Comparison of ENCODE assay signal across 22 mouse cellular contexts in genomic region chr3:148005831-148006230, GRCm38 (mm10).
DNase-seq lines count a peak whose midpoint lies in the region; ATAC-seq and TF ChIP-seq lines count a peak whose summit lies in the region.
"Had no signal": no experiment of that assay in that cellular context is flagged by ENCODE, and none has a peak within 500 bp of the region (broad histone marks: within the 10 kb centered on the region; RNA-seq: fewer than 3 reads in every experiment).

No protein-coding gene starts in this region.

- no peak overlapping the region for H3K4me3 ChIP-seq in embryonic facial prominence, embryonic 14.5 days (ENCODE audit: low read depth, low read length)
- no peak overlapping the region for H3K4me3 ChIP-seq in embryonic facial prominence, embryonic 10.5 days
- no peak overlapping the region for H3K4me3 ChIP-seq in kidney, embryonic 15.5 days (replicated peaks)
- H3K4me3 ChIP-seq: embryonic facial prominence, embryonic 13.5 days; forebrain, embryonic 13.5 days; heart, adult 2 months; heart, embryonic 12.5 days had no signal

- H3K9me3 ChIP-seq in embryonic facial prominence, embryonic 14.5 days (ENCODE audit: control insufficient read depth, low read length), result no peaks in the 10 kb centered on the region
- H3K9me3 ChIP-seq in embryonic facial prominence, embryonic 10.5 days, result no peaks in the 10 kb centered on the region
- H3K9me3 ChIP-seq in kidney, embryonic 15.5 days (replicated peaks), result no peaks in the 10 kb centered on the region
- H3K9me3 ChIP-seq: embryonic facial prominence, embryonic 13.5 days; forebrain, embryonic 13.5 days; heart, embryonic 12.5 days had no signal

- WGBS in embryonic facial prominence, embryonic 14.5 days, result 32% methylated on average over 5 of the region's 5 CpGs
- 61% methylated on average over 5 of the region's 5 CpGs for WGBS in embryonic facial prominence, embryonic 10.5 days
- 21% methylated on average over 5 of the region's 5 CpGs for WGBS in kidney, embryonic 15.5 days

- TF ChIP-seq POLR2A in brain, embryonic 14.5 days (IDR thresholded peaks at IDR 0.05; ENCODE audit: borderline replicate concordance, extremely low read depth, insufficient read depth, insufficient read length, poor library complexity, severe bottlenecking), result no peak

- no peak for TF ChIP-seq CTCF in brain, embryonic 14.5 days (IDR thresholded peaks at IDR 0.05; ENCODE audit: borderline replicate concordance, extremely low read depth, insufficient read depth, insufficient read length)

- H3K27me3 ChIP-seq in embryonic facial prominence, embryonic 14.5 days (replicated peaks; ENCODE audit: control insufficient read depth, insufficient read depth, low read length), result no peaks in the 10 kb centered on the region
- no peaks in the 10 kb centered on the region for H3K27me3 ChIP-seq in embryonic facial prominence, embryonic 10.5 days (replicated peaks; ENCODE audit: low read depth, poor library complexity, severe bottlenecking)
- no peaks in the 10 kb centered on the region for H3K27me3 ChIP-seq in kidney, embryonic 15.5 days
- H3K27me3 ChIP-seq: embryonic facial prominence, embryonic 13.5 days; forebrain, embryonic 13.5 days; heart, embryonic 12.5 days had no signal

- DNase-seq in embryonic facial prominence, embryonic 14.5 days (ENCODE audit: low spot score), result peak; percentile 45
- DNase-seq in embryonic facial prominence, embryonic 10.5 days (ENCODE audit: low spot score), result no peak
- DNase-seq in kidney, adult 18-20 months, result no peak
- DNase-seq in kidney, postnatal 4 days, result peak; percentile 23 to 44
- DNase-seq in kidney, adult 11 months, result no peak
- DNase-seq in brain, embryonic 14.5 days (ENCODE audit: low read depth), result peak; percentile 18
- DNase-seq: adrenal gland, postnatal 10 days; B cell, adult 2 months; cerebellum, adult 11-12 months; cerebellum, adult 9-10 months; cerebellum, postnatal 25 days; forebrain, postnatal 0 days; gastrocnemius, postnatal 14 days; heart, adult 2 months; heart, postnatal 36 days had no signal

- no peak overlapping the region for H3K27ac ChIP-seq in embryonic facial prominence, embryonic 14.5 days (replicated peaks; ENCODE audit: low read depth, low read length)
- H3K27ac ChIP-seq in embryonic facial prominence, embryonic 10.5 days (replicated peaks), result no peak overlapping the region
- no peak overlapping the region for H3K27ac ChIP-seq in kidney, embryonic 15.5 days
- H3K27ac ChIP-seq: embryonic facial prominence, embryonic 13.5 days; forebrain, embryonic 13.5 days; heart, adult 2 months had no signal

- H3K9ac ChIP-seq in embryonic facial prominence, embryonic 14.5 days (ENCODE audit: low read depth, low read length), result no peak overlapping the region
- H3K9ac ChIP-seq in kidney, embryonic 15.5 days, result no peak overlapping the region
- H3K9ac ChIP-seq: embryonic facial prominence, embryonic 13.5 days; forebrain, embryonic 13.5 days; forebrain, postnatal 0 days; heart, embryonic 12.5 days had no signal

- H3K36me3 ChIP-seq in embryonic facial prominence, embryonic 14.5 days (ENCODE audit: control insufficient read depth, insufficient read depth, low read length), result no peaks in the 10 kb centered on the region
- H3K36me3 ChIP-seq in embryonic facial prominence, embryonic 10.5 days (replicated peaks), result no peaks in the 10 kb centered on the region
- no peaks in the 10 kb centered on the region for H3K36me3 ChIP-seq in kidney, embryonic 15.5 days
- H3K36me3 ChIP-seq: embryonic facial prominence, embryonic 13.5 days; G1E; heart, embryonic 12.5 days had no signal

- no peak overlapping the region for H3K4me2 ChIP-seq in embryonic facial prominence, embryonic 14.5 days (ENCODE audit: low read depth, low read length)
- 0 out of 2 replicates have a peak overlapping the region, but pooled peaks have one; percentile 14 for H3K4me2 ChIP-seq in kidney, embryonic 15.5 days
- H3K4me2 ChIP-seq: embryonic facial prominence, embryonic 13.5 days; forebrain, embryonic 13.5 days; heart, embryonic 12.5 days had no signal

- 0 out of 2 replicates have a peak, but pooled peaks cover 4% of the 10 kb centered on the region for H3K4me1 ChIP-seq in embryonic facial prominence, embryonic 14.5 days (ENCODE audit: control insufficient read depth, insufficient read depth, low read length)
- 0 out of 2 replicates have a peak, but pooled peaks cover 3% of the 10 kb centered on the region for H3K4me1 ChIP-seq in embryonic facial prominence, embryonic 10.5 days
- H3K4me1 ChIP-seq in kidney, embryonic 15.5 days, result 0 out of 2 replicates have a peak, but pooled peaks cover 4% of the 10 kb centered on the region
- H3K4me1 ChIP-seq: forebrain, embryonic 13.5 days had no signal

- ATAC-seq in embryonic facial prominence, embryonic 14.5 days (ENCODE audit: low read depth), result no peak
- ATAC-seq in kidney, embryonic 15.5 days (replicated peaks; ENCODE audit: low FRiP score), result no peak
- no peak for ATAC-seq in megakaryocyte progenitor cell, adult 5-6 weeks (replicated peaks; ENCODE audit: poor library complexity)
- ATAC-seq: CD4-positive, CD25-positive, alpha-beta regulatory T cell, adult 4 months; forebrain, embryonic 13.5 days; forebrain, postnatal 0 days had no signal

Comparison
In these comparisons a context has a peak if more than half of its experiments do, and no peak if none do; other contexts are left out.
1. DNase-seq: peak in embryonic facial prominence, embryonic 14.5 days (single experiment), kidney, postnatal 4 days (2 of 2) and brain, embryonic 14.5 days (single experiment); none in embryonic facial prominence, embryonic 10.5 days (single experiment), kidney, adult 18-20 months (single experiment) and kidney, adult 11 months (single experiment).